Mouse (Mus musculus) cerebellum, adult 11-12 months (tissue): Measurements from ENCODE around the gene Amot.

ENCODE experiments used
- DNase-seq: peaks from one replicate; pipeline ENCODE4 v3.0.0; 2022

Amot gene

GRCm38 (mm10) chrX:145504717-145505415, at the start of gene Amot:
Amot (minus strand) TSS chrX:145505181.
- DNase-seq, result peak; percentile 72

GRCm38 (mm10) chrX:145545060-145545459, 40.1 kb upstream of the Amot start:
- no peak for DNase-seq

- no peak for DNase-seq
These were observed 38.9 kb upstream of the Amot start for GRCm38 (mm10) chrX:145543602-145544490.

- no peak for DNase-seq
These were observed 36.1 kb upstream of the Amot start for GRCm38 (mm10) chrX:145541050-145541449.

- DNase-seq, result no peak
These were observed 35.3 kb upstream of the Amot start for GRCm38 (mm10) chrX:145540321-145540720.

- DNase-seq, result no peak
These were observed 24.6 kb upstream of the Amot start for GRCm38 (mm10) chrX:145529602-145530001.

GRCm38 (mm10) chrX:145516322-145517066, 11.5 kb upstream of the Amot start:
- DNase-seq, result no peak

- DNase-seq, result no peak
These were observed 10.6 kb upstream of the Amot start for GRCm38 (mm10) chrX:145515498-145516158.

GRCm38 (mm10) chrX:145510675-145511074, 5.7 kb upstream of the Amot start:
- no peak for DNase-seq

- DNase-seq, result peak; percentile 63
These were observed 648 bp upstream of the Amot start for GRCm38 (mm10) chrX:145505457-145506201.

GRCm38 (mm10) chrX:145501666-145502355, 3.2 kb downstream of the Amot start:
- DNase-seq, result no peak

- no peak for DNase-seq
These were observed 5.9 kb downstream of the Amot start for GRCm38 (mm10) chrX:145499101-145499500.

GRCm38 (mm10) chrX:145498691-145499090, 6.3 kb downstream of the Amot start:
- DNase-seq, result no peak

GRCm38 (mm10) chrX:145497486-145497885, 7.5 kb downstream of the Amot start:
- DNase-seq, result no peak

- DNase-seq, result no peak
These were observed 9.6 kb downstream of the Amot start for GRCm38 (mm10) chrX:145495381-145495780.

- no peak for DNase-seq
These were observed 14.2 kb downstream of the Amot start for GRCm38 (mm10) chrX:145490821-145491220.

GRCm38 (mm10) chrX:145490417-145490816, 14.6 kb downstream of the Amot start:
- DNase-seq, result no peak

- DNase-seq, result no peak
These were observed 15.0 kb downstream of the Amot start for GRCm38 (mm10) chrX:145489950-145490349.

GRCm38 (mm10) chrX:145485495-145485894, 19.5 kb downstream of the Amot start:
- DNase-seq, result no peak

- DNase-seq, result peak; percentile 23
These were observed 21.4 kb downstream of the Amot start for GRCm38 (mm10) chrX:145483486-145484055.

GRCm38 (mm10) chrX:145482383-145482782, 22.6 kb downstream of the Amot start:
- no peak for DNase-seq
